Mouse (Mus musculus): ENCODE measurements at regions not wholly inside any gene's neighbourhood (a gene's known extent, or its start where the extent isn't known, plus 50 kb on each side); places are given as distances from the start of the nearest gene placed in this dataset.
A peak's percentile ranks its signal among the peaks of the same experiment; 100 is the strongest.
"Not testable (repeated sequence)": the region's sequence is repeated elsewhere in the genome, so short reads cannot be mapped to it uniquely, and the experiment has no call there.

- no peak for DNase-seq (ENCODE audit: low read depth, low spot score)
Observed at GRCm38 (mm10) chr3:101224091-101224490, 63.6 kb downstream of the Cd2 start.

GRCm38 (mm10) chr3:101219897-101220296 is 67.8 kb downstream of the Cd2 start:
- no peak for DNase-seq (ENCODE audit: low read depth, low spot score)

- no peak for DNase-seq (ENCODE audit: low read depth, low spot score)
Observed at GRCm38 (mm10) chr3:101216711-101217110, 71.0 kb downstream of the Cd2 start.

GRCm38 (mm10) chr3:101213212-101213562 is 74.6 kb downstream of the Cd2 start:
- no peak for DNase-seq (ENCODE audit: low read depth, low spot score)

- no peak for DNase-seq (ENCODE audit: low read depth, low spot score)
Observed at GRCm38 (mm10) chr3:101212403-101213211, 75.1 kb downstream of the Cd2 start.

- no peak for DNase-seq (ENCODE audit: low read depth, low spot score)
Observed at GRCm38 (mm10) chr3:101211936-101212335, 75.8 kb downstream of the Cd2 start.

GRCm38 (mm10) chr3:101209546-101209945 is 78.2 kb downstream of the Cd2 start:
- no peak for DNase-seq (ENCODE audit: low read depth, low spot score)

GRCm38 (mm10) chr3:101208751-101209150 is 79.0 kb downstream of the Cd2 start:
- no peak for DNase-seq (ENCODE audit: low read depth, low spot score)

GRCm38 (mm10) chr3:101206172-101206571 is 81.6 kb downstream of the Cd2 start:
- not testable (repeated sequence) for DNase-seq (ENCODE audit: low read depth, low spot score)

GRCm38 (mm10) chr3:101194725-101195124 is 84.6 kb upstream of the Ptgfrn start:
- DNase-seq (ENCODE audit: low read depth, low spot score) = peak; percentile 58

- DNase-seq (ENCODE audit: low read depth, low spot score) = no peak
Observed at GRCm38 (mm10) chr3:101194319-101194718, 84.2 kb upstream of the Ptgfrn start.

- DNase-seq (ENCODE audit: low read depth, low spot score) = no peak
Observed at GRCm38 (mm10) chr3:101191298-101191986, 81.4 kb upstream of the Ptgfrn start.

GRCm38 (mm10) chr3:101181958-101182357 is 71.9 kb upstream of the Ptgfrn start:
- DNase-seq (ENCODE audit: low read depth, low spot score) = no peak

- DNase-seq (ENCODE audit: low read depth, low spot score) = peak; percentile 39
Observed at GRCm38 (mm10) chr3:101173954-101174353, 63.9 kb upstream of the Ptgfrn start.

GRCm38 (mm10) chr3:101170037-101171019 is 60.2 kb upstream of the Ptgfrn start:
- no peak for DNase-seq (ENCODE audit: low read depth, low spot score)

- no peak for DNase-seq (ENCODE audit: low read depth, low spot score)
Observed at GRCm38 (mm10) chr3:101167026-101167425, 56.9 kb upstream of the Ptgfrn start.

- no peak for DNase-seq (ENCODE audit: low read depth, low spot score)
Observed at GRCm38 (mm10) chr3:101166580-101166979, 56.5 kb upstream of the Ptgfrn start.

GRCm38 (mm10) chr3:101165261-101165660 is 55.2 kb upstream of the Ptgfrn start:
- no peak for DNase-seq (ENCODE audit: low read depth, low spot score)

- no peak for DNase-seq (ENCODE audit: low read depth, low spot score)
Observed at GRCm38 (mm10) chr3:101164771-101165170, 54.7 kb upstream of the Ptgfrn start.

- no peak for DNase-seq (ENCODE audit: low read depth, low spot score)
Observed at GRCm38 (mm10) chr3:101163991-101164434, 53.9 kb upstream of the Ptgfrn start.

GRCm38 (mm10) chr3:101163160-101163990 is 53.3 kb upstream of the Ptgfrn start:
- no peak for DNase-seq (ENCODE audit: low read depth, low spot score)
